Mouse (Mus musculus): Measurements from ENCODE around the gene Wwc1. TPM values are rescaled to one million over a fixed set of nuclear protein-coding genes. Genes with fewer than 3 reads are reported as not detected.
A peak's percentile ranks its signal among the peaks of the same experiment; 100 is the strongest.

Wwc1 gene
- polyA plus RNA-seq, 1 experiment from 2014 or later: 14.9 TPM

GRCm38 (mm10) chr11:35930511-35931060 is 49.7 kb downstream of the Wwc1 start:
- no peak for ATAC-seq
- H3K4me3 ChIP-seq (replicated peaks; ENCODE audit: low read length): no peak overlapping the region
- 87% methylated on average over 6 of the region's 6 CpGs for WGBS

GRCm38 (mm10) chr11:35928453-35928852 is 51.9 kb downstream of the Wwc1 start:
- Histone ChIP-seq H3K9ac (replicated peaks; ENCODE audit: low read depth, low read length) (no peak overlapping the region), H3K4me1 (replicated peaks; ENCODE audit: control insufficient read depth, insufficient read depth, low read length) (peaks cover 24% of the 10 kb centered on the region), H3K4me3 (replicated peaks; ENCODE audit: low read length) (no peak overlapping the region), H3K4me2 (ENCODE audit: low read length) (no peak overlapping the region), H3K27me3 (replicated peaks; ENCODE audit: control insufficient read depth, insufficient read depth, low read length) (no peaks in the 10 kb centered on the region), H3K9me3 (ENCODE audit: control insufficient read depth, low read length) (no peaks in the 10 kb centered on the region), H3K27ac (ENCODE audit: low read length) (no peak overlapping the region), H3K36me3 (ENCODE audit: control insufficient read depth, insufficient read depth) (no peaks in the 10 kb centered on the region)
- 76% methylated on average over 12 of the region's 12 CpGs for WGBS
- no peak for ATAC-seq

More at GRCm38 (mm10) chr11:35930511-35931060, 49.7 kb downstream of the Wwc1 start:
- H3K9ac ChIP-seq (replicated peaks; ENCODE audit: low read depth, low read length): no peak overlapping the region
- H3K36me3 ChIP-seq (ENCODE audit: control insufficient read depth, insufficient read depth): no peaks in the 10 kb centered on the region
- no peak overlapping the region for H3K27ac ChIP-seq (ENCODE audit: low read length)
- H3K4me2 ChIP-seq (ENCODE audit: low read length): no peak overlapping the region
- no peaks in the 10 kb centered on the region for H3K9me3 ChIP-seq (ENCODE audit: control insufficient read depth, low read length)
- no peaks in the 10 kb centered on the region for H3K27me3 ChIP-seq (replicated peaks; ENCODE audit: control insufficient read depth, insufficient read depth, low read length)
- peaks cover 34% of the 10 kb centered on the region for H3K4me1 ChIP-seq (replicated peaks; ENCODE audit: control insufficient read depth, insufficient read depth, low read length)

- 20% methylated on average over 14 of the region's 14 CpGs for WGBS
- H3K27me3 ChIP-seq (replicated peaks; ENCODE audit: control insufficient read depth, insufficient read depth, low read length): no peaks in the 10 kb centered on the region
- no peaks in the 10 kb centered on the region for H3K9me3 ChIP-seq (ENCODE audit: control insufficient read depth, low read length)
- ATAC-seq: peak; percentile 83
- no peak overlapping the region for H3K4me3 ChIP-seq (replicated peaks; ENCODE audit: low read length)
- H3K36me3 ChIP-seq (ENCODE audit: control insufficient read depth, insufficient read depth): no peaks in the 10 kb centered on the region
- peaks cover 12% of the 10 kb centered on the region for H3K4me1 ChIP-seq (replicated peaks; ENCODE audit: control insufficient read depth, insufficient read depth, low read length)
- H3K4me2 ChIP-seq (ENCODE audit: low read length): no peak overlapping the region
- H3K9ac ChIP-seq (replicated peaks; ENCODE audit: low read depth, low read length): no peak overlapping the region
- peak overlapping the region; percentile 52 for H3K27ac ChIP-seq (ENCODE audit: low read length)
Measured at GRCm38 (mm10) chr11:35927309-35927708, 53.0 kb downstream of the Wwc1 start.

- no peak for ATAC-seq
- Histone ChIP-seq H3K9me3 (ENCODE audit: control insufficient read depth, low read length) (no peaks in the 10 kb centered on the region), H3K4me3 (replicated peaks; ENCODE audit: low read length) (no peak overlapping the region), H3K9ac (replicated peaks; ENCODE audit: low read depth, low read length) (no peak overlapping the region), H3K4me2 (ENCODE audit: low read length) (no peak overlapping the region), H3K27ac (ENCODE audit: low read length) (no peak overlapping the region), H3K27me3 (replicated peaks; ENCODE audit: control insufficient read depth, insufficient read depth, low read length) (no peaks in the 10 kb centered on the region), H3K36me3 (ENCODE audit: control insufficient read depth, insufficient read depth) (no peaks in the 10 kb centered on the region), H3K4me1 (replicated peaks; ENCODE audit: control insufficient read depth, insufficient read depth, low read length) (peaks cover 15% of the 10 kb centered on the region)
- 84% methylated on average over 7 of the region's 7 CpGs for WGBS
Measured at GRCm38 (mm10) chr11:35925592-35925991, 54.7 kb downstream of the Wwc1 start.

GRCm38 (mm10) chr11:35922205-35922873 is 58.0 kb downstream of the Wwc1 start:
- peaks cover 29% of the 10 kb centered on the region for H3K4me1 ChIP-seq (replicated peaks; ENCODE audit: control insufficient read depth, insufficient read depth, low read length)
- H3K9ac ChIP-seq (replicated peaks; ENCODE audit: low read depth, low read length): no peak overlapping the region
- no peak overlapping the region for H3K27ac ChIP-seq (ENCODE audit: low read length)
- no peaks in the 10 kb centered on the region for H3K36me3 ChIP-seq (ENCODE audit: control insufficient read depth, insufficient read depth)
- no peaks in the 10 kb centered on the region for H3K9me3 ChIP-seq (ENCODE audit: control insufficient read depth, low read length)
- no peak for ATAC-seq
- no peak overlapping the region for H3K4me3 ChIP-seq (replicated peaks; ENCODE audit: low read length)
- H3K27me3 ChIP-seq (replicated peaks; ENCODE audit: control insufficient read depth, insufficient read depth, low read length): no peaks in the 10 kb centered on the region
- H3K4me2 ChIP-seq (ENCODE audit: low read length): no peak overlapping the region
- WGBS: 25% methylated on average over 12 of the region's 12 CpGs

GRCm38 (mm10) chr11:35920776-35921175 is 59.6 kb downstream of the Wwc1 start:
- Histone ChIP-seq H3K36me3 (ENCODE audit: control insufficient read depth, insufficient read depth) (no peaks in the 10 kb centered on the region), H3K27ac (ENCODE audit: low read length) (peak overlapping the region; percentile 43), H3K4me1 (replicated peaks; ENCODE audit: control insufficient read depth, insufficient read depth, low read length) (peaks cover 38% of the 10 kb centered on the region), H3K27me3 (replicated peaks; ENCODE audit: control insufficient read depth, insufficient read depth, low read length) (no peaks in the 10 kb centered on the region), H3K4me2 (ENCODE audit: low read length) (no peak overlapping the region), H3K9me3 (ENCODE audit: control insufficient read depth, low read length) (no peaks in the 10 kb centered on the region), H3K9ac (replicated peaks; ENCODE audit: low read depth, low read length) (no peak overlapping the region), H3K4me3 (replicated peaks; ENCODE audit: low read length) (no peak overlapping the region)
- WGBS: 89% methylated on average over 5 of the region's 5 CpGs
- no peak for ATAC-seq

- Histone ChIP-seq H3K4me1 (replicated peaks; ENCODE audit: control insufficient read depth, insufficient read depth, low read length) (peaks cover 46% of the 10 kb centered on the region), H3K4me2 (ENCODE audit: low read length) (no peak overlapping the region), H3K9ac (replicated peaks; ENCODE audit: low read depth, low read length) (no peak overlapping the region), H3K4me3 (replicated peaks; ENCODE audit: low read length) (no peak overlapping the region), H3K9me3 (ENCODE audit: control insufficient read depth, low read length) (no peaks in the 10 kb centered on the region), H3K36me3 (ENCODE audit: control insufficient read depth, insufficient read depth) (no peaks in the 10 kb centered on the region), H3K27ac (ENCODE audit: low read length) (peak overlapping the region; percentile 43), H3K27me3 (replicated peaks; ENCODE audit: control insufficient read depth, insufficient read depth, low read length) (no peaks in the 10 kb centered on the region)
- ATAC-seq: 0 out of 2 replicates have a peak, but pooled peaks have one; percentile 13
- WGBS: 29% methylated on average over 9 of the region's 9 CpGs
Measured at GRCm38 (mm10) chr11:35919856-35920503, 60.3 kb downstream of the Wwc1 start.

DNA sequence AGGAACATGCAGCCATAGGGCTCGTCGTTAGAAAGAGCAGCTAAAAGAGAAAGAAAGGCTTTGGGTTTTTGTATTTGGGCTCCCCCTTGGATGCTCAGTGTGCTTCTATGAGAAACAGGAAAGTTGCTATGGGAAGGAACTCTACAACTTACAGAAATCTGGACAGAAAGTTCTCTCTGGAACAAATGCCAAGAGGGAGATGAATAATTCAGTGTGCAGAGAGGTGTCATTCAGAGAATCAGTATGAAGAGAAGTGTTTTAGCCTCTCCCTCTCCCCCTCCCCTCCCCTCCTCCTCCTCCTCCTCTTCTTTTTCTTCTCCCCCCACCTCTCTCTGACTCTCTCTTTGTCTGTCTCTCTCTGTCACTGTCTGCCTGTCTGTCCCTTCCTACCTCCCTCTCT is 60.9 kb downstream of the Wwc1 start:
- Histone ChIP-seq H3K36me3 (ENCODE audit: control insufficient read depth, insufficient read depth) (no peaks in the 10 kb centered on the region), H3K4me2 (ENCODE audit: low read length) (no peak overlapping the region), H3K9ac (replicated peaks; ENCODE audit: low read depth, low read length) (no peak overlapping the region), H3K27ac (ENCODE audit: low read length) (peak overlapping the region; percentile 43), H3K27me3 (replicated peaks; ENCODE audit: control insufficient read depth, insufficient read depth, low read length) (no peaks in the 10 kb centered on the region), H3K4me3 (replicated peaks; ENCODE audit: low read length) (no peak overlapping the region), H3K9me3 (ENCODE audit: control insufficient read depth, low read length) (no peaks in the 10 kb centered on the region), H3K4me1 (replicated peaks; ENCODE audit: control insufficient read depth, insufficient read depth, low read length) (peaks cover 50% of the 10 kb centered on the region)
- 17% methylated on average over 2 of the region's 2 CpGs for WGBS
- ATAC-seq: peak; percentile 54

- H3K27ac ChIP-seq (ENCODE audit: low read length): peak overlapping the region; percentile 39; the same call in 1 of the 2 replicates
- no peak overlapping the region for H3K4me3 ChIP-seq (replicated peaks; ENCODE audit: low read length)
- H3K27me3 ChIP-seq (replicated peaks; ENCODE audit: control insufficient read depth, insufficient read depth, low read length): no peaks in the 10 kb centered on the region
- no peaks in the 10 kb centered on the region for H3K9me3 ChIP-seq (ENCODE audit: control insufficient read depth, low read length)
- no peaks in the 10 kb centered on the region for H3K36me3 ChIP-seq (ENCODE audit: control insufficient read depth, insufficient read depth)
- H3K9ac ChIP-seq (replicated peaks; ENCODE audit: low read depth, low read length): no peak overlapping the region
- no peak overlapping the region for H3K4me2 ChIP-seq (ENCODE audit: low read length)
- peaks cover 58% of the 10 kb centered on the region for H3K4me1 ChIP-seq (replicated peaks; ENCODE audit: control insufficient read depth, insufficient read depth, low read length)
- 64% methylated on average over 8 of the region's 8 CpGs for WGBS
- ATAC-seq: peak; percentile 30
Measured at GRCm38 (mm10) chr11:35916466-35917185, 63.7 kb downstream of the Wwc1 start.
